Mouse (Mus musculus) heart, embryonic 12.5 days (tissue): Measurements from ENCODE around the gene 2310011J03Rik. TPM values are rescaled to one million over a fixed set of nuclear protein-coding genes. Genes with fewer than 3 reads are reported as not detected.

Experiments used
- ATAC-seq: fragments of 200-750 bp; cut with Nextera tagmentation; 2 replicates; pipeline ENCODE4 v1.8.0; 2017; ENCODE audit warnings: moderate TSS enrichment, moderate library complexity; ENCODE audit not compliant: insufficient number of reproducible peaks, low FRiP score
- H3K27ac ChIP-seq: fragments of 300-500 bp; sonication (generic); 2 replicates; pipeline ENCODE4 v1.5.1; 2016; ENCODE audit warnings: mild to moderate bottlenecking, moderate library complexity; ENCODE audit not compliant: poor library complexity, severe bottlenecking
- H3K27me3 ChIP-seq: fragments of 300-500 bp; sonication (generic); replicated peaks from 2 replicates; pipeline ENCODE4 v1.6.1; 2016; ENCODE audit warnings: mild to moderate bottlenecking, moderate library complexity
- H3K36me3 ChIP-seq: fragments of 300-500 bp; sonication (generic); 2 replicates; pipeline ENCODE4 v1.6.1; 2016; ENCODE audit warnings: mild to moderate bottlenecking, moderate library complexity
- H3K4me1 ChIP-seq: fragments of 300-500 bp; sonication (generic); replicated peaks from 2 replicates; pipeline ENCODE4 v1.6.1; 2016; ENCODE audit warnings: mild to moderate bottlenecking
- H3K4me2 ChIP-seq: fragments of 300-500 bp; sonication (generic); 2 replicates; pipeline ENCODE4 v1.6.1; 2016; ENCODE audit warnings: mild to moderate bottlenecking, moderate library complexity
- H3K4me3 ChIP-seq: fragments of 300-500 bp; sonication (generic); 2 replicates; pipeline ENCODE4 v1.5.1; 2016; ENCODE audit warnings: mild to moderate bottlenecking
- H3K9ac ChIP-seq: fragments of 300-500 bp; sonication (generic); 2 replicates; pipeline ENCODE4 v1.6.1; 2016; ENCODE audit warnings: mild to moderate bottlenecking, moderate library complexity
- H3K9me3 ChIP-seq: fragments of 300-500 bp; sonication (generic); replicated peaks from 2 replicates; pipeline ENCODE4 v1.6.1; 2016; ENCODE audit warnings: mild to moderate bottlenecking, moderate library complexity
- whole genome bisulfite sequencing: fragments of 180-500 bp; shearing (Covaris S2); methylation state at CpG from one replicate; pipeline ENCODE4 v1.1.7; 2016; 5-methylcytosine and 5-hydroxymethylcytosine counted together
- polyA plus RNA-seq: library from polyadenylated mRNA; unstranded; fragments of >200 nt; fragmentation: Nextera tagmentation; extraction: Ambion mirVana; gene quantifications from 2 replicates; pipeline ENCODE4 v1.2.1, GENCODE M21; 2016

Gene 2310011J03Rik
- polyA plus RNA-seq, 1 experiment from 2014 or later = 32.8 TPM

- Histone ChIP-seq H3K36me3 (peaks cover 8% of the 10 kb centered on the region), H3K27me3 (peaks cover 74% of the 10 kb centered on the region), H3K9ac (no peak overlapping the region), H3K4me2 (no peak overlapping the region; the same call in 1 of the 2 replicates), H3K4me3 (no peak overlapping the region), H3K4me1 (peaks cover 30% of the 10 kb centered on the region), H3K27ac (no peak overlapping the region), H3K9me3 (no peaks in the 10 kb centered on the region)
- WGBS = 8% methylated on average over 15 of the region's 15 CpGs
- ATAC-seq = no peak
Measured at GRCm38 (mm10) chr10:80299301-80299700, 21.0 kb downstream of the 2310011J03Rik start.

GRCm38 (mm10) chr10:80298571-80299281, 21.6 kb downstream of the 2310011J03Rik start:
- no peak overlapping the region for H3K27ac ChIP-seq
- H3K4me1 ChIP-seq = peaks cover 36% of the 10 kb centered on the region
- H3K36me3 ChIP-seq = peaks cover 14% of the 10 kb centered on the region
- no peak for ATAC-seq
- no peak overlapping the region for H3K4me3 ChIP-seq
- H3K9me3 ChIP-seq = no peaks in the 10 kb centered on the region
- WGBS = 6% methylated on average over 26 of the region's 26 CpGs
- peaks cover 68% of the 10 kb centered on the region for H3K27me3 ChIP-seq
- no peak overlapping the region for H3K9ac ChIP-seq
- no peak overlapping the region; the same call in 1 of the 2 replicates for H3K4me2 ChIP-seq

- H3K9ac ChIP-seq = peak overlapping the region; percentile 23; the same call in 1 of the 2 replicates
- H3K4me1 ChIP-seq = peaks cover 42% of the 10 kb centered on the region
Measured at GRCm38 (mm10) chr10:80297526-80298133, 22.7 kb downstream of the 2310011J03Rik start.

GRCm38 (mm10) chr10:80296824-80297223, 23.5 kb downstream of the 2310011J03Rik start:
- Histone ChIP-seq H3K4me3 (no peak overlapping the region), H3K27ac (no peak overlapping the region), H3K4me2 (no peak overlapping the region), H3K9me3 (no peaks in the 10 kb centered on the region), H3K27me3 (peaks cover 56% of the 10 kb centered on the region), H3K9ac (peak overlapping the region; percentile 37; the same call in 1 of the 2 replicates), H3K4me1 (peaks cover 34% of the 10 kb centered on the region), H3K36me3 (peaks cover 21% of the 10 kb centered on the region)
- no peak for ATAC-seq
- 84% methylated on average over 5 of the region's 5 CpGs for WGBS

More at GRCm38 (mm10) chr10:80297526-80298133, 22.7 kb downstream of the 2310011J03Rik start:
- no peak overlapping the region for H3K27ac ChIP-seq
- no peak overlapping the region for H3K4me3 ChIP-seq
- peaks cover 21% of the 10 kb centered on the region for H3K36me3 ChIP-seq
- ATAC-seq = no peak
- H3K4me2 ChIP-seq = no peak overlapping the region
- peaks cover 64% of the 10 kb centered on the region for H3K27me3 ChIP-seq
- WGBS = 66% methylated on average over 8 of the region's 8 CpGs
- no peaks in the 10 kb centered on the region for H3K9me3 ChIP-seq

GRCm38 (mm10) chr10:80295618-80296425, 24.5 kb downstream of the 2310011J03Rik start, which contains the start of gene Apc2:
TSS of gene Apc2 (plus strand) at chr10:80295977.
- H3K27me3 ChIP-seq = peaks cover 46% of the 10 kb centered on the region
- no peak within 1 kb of the TSS for H3K27ac ChIP-seq
- H3K9ac ChIP-seq = peak within 1 kb of the TSS; percentile 74
- ATAC-seq = peak; percentile 43; the same call in 1 of the 2 replicates
- H3K4me3 ChIP-seq = peak within 1 kb of the TSS; percentile 48
- peaks cover 34% of the 10 kb centered on the region for H3K4me1 ChIP-seq
- no peaks in the 10 kb centered on the region for H3K9me3 ChIP-seq
- WGBS = 1% methylated on average over 26 of the region's 26 CpGs
- H3K36me3 ChIP-seq = peaks cover 21% of the 10 kb centered on the region
- peak within 1 kb of the TSS; percentile 83 for H3K4me2 ChIP-seq

GRCm38 (mm10) chr10:80294788-80295303, 25.5 kb downstream of the 2310011J03Rik start:
- H3K4me1 ChIP-seq = peaks cover 34% of the 10 kb centered on the region
- no peak overlapping the region for H3K4me3 ChIP-seq
- no peaks in the 10 kb centered on the region for H3K9me3 ChIP-seq

GRCm38 (mm10) chr10:80294311-80294710, 26.0 kb downstream of the 2310011J03Rik start:
- H3K4me3 ChIP-seq = peak overlapping the region; percentile 80; the same call in 1 of the 2 replicates
- ATAC-seq = no peak
- WGBS = 67% methylated on average over 4 of the region's 4 CpGs
- H3K36me3 ChIP-seq = peaks cover 21% of the 10 kb centered on the region
- H3K27me3 ChIP-seq = peaks cover 30% of the 10 kb centered on the region
- peak overlapping the region; percentile 92; the same call in 1 of the 2 replicates for H3K9ac ChIP-seq
- peaks cover 34% of the 10 kb centered on the region for H3K4me1 ChIP-seq
- no peaks in the 10 kb centered on the region for H3K9me3 ChIP-seq
- no peak overlapping the region for H3K27ac ChIP-seq
- peak overlapping the region; percentile 6; the same call in 1 of the 2 replicates for H3K4me2 ChIP-seq

More at GRCm38 (mm10) chr10:80294788-80295303, 25.5 kb downstream of the 2310011J03Rik start:
- H3K36me3 ChIP-seq = peaks cover 21% of the 10 kb centered on the region
- WGBS = 39% methylated on average over 7 of the region's 7 CpGs
- H3K9ac ChIP-seq = 0 out of 2 replicates have a peak overlapping the region, but pooled peaks have one; percentile 92
- H3K4me2 ChIP-seq = peak overlapping the region; percentile 83; the same call in 1 of the 2 replicates
- peaks cover 36% of the 10 kb centered on the region for H3K27me3 ChIP-seq
- no peak for ATAC-seq
- H3K27ac ChIP-seq = no peak overlapping the region

- Histone ChIP-seq H3K27ac (peak overlapping the region; percentile 82), H3K4me3 (peak overlapping the region; percentile 80), H3K9ac (peak overlapping the region; percentile 92), H3K4me1 (peaks cover 34% of the 10 kb centered on the region), H3K4me2 (peak overlapping the region; percentile 99), H3K27me3 (peaks cover 21% of the 10 kb centered on the region), H3K36me3 (peaks cover 30% of the 10 kb centered on the region), H3K9me3 (no peaks in the 10 kb centered on the region)
- ATAC-seq = no peak
- WGBS = 33% methylated on average over 14 of the region's 14 CpGs
Measured at GRCm38 (mm10) chr10:80293325-80293724, 27.0 kb downstream of the 2310011J03Rik start.

- ATAC-seq = peak; percentile 92
- Histone ChIP-seq H3K4me2 (peak within 1 kb of the TSS; percentile 99), H3K9me3 (no peaks in the 10 kb centered on the region), H3K9ac (peak within 1 kb of the TSS; percentile 92), H3K27me3 (peaks cover 12% of the 10 kb centered on the region), H3K36me3 (peaks cover 36% of the 10 kb centered on the region), H3K4me1 (peaks cover 34% of the 10 kb centered on the region), H3K27ac (peak within 1 kb of the TSS; percentile 82), H3K4me3 (peak within 1 kb of the TSS; percentile 80)
- under 1% methylated on average over 65 of the region's 72 CpGs for WGBS
Measured at GRCm38 (mm10) chr10:80292251-80293146, 27.8 kb downstream of the 2310011J03Rik start, which contains the start of gene Rps15. TSS of gene Rps15 (plus strand) at chr10:80292453.

GRCm38 (mm10) chr10:80288657-80289056, 31.7 kb downstream of the 2310011J03Rik start:
- Histone ChIP-seq H3K9me3 (no peaks in the 10 kb centered on the region), H3K9ac (no peak overlapping the region), H3K4me3 (no peak overlapping the region), H3K4me2 (no peak overlapping the region), H3K27me3 (no peaks in the 10 kb centered on the region), H3K36me3 (peaks cover 59% of the 10 kb centered on the region), H3K27ac (no peak overlapping the region), H3K4me1 (peaks cover 6% of the 10 kb centered on the region)
- 71% methylated on average over 8 of the region's 8 CpGs for WGBS
- ATAC-seq = no peak
